Mouse (Mus musculus) left cerebral cortex, postnatal 36 days (tissue): ENCODE results near the gene Gm11639. TPM values are rescaled to one million over a fixed set of nuclear protein-coding genes. Genes with fewer than 3 reads are reported as not detected.

Source experiments
- DNase-seq, 2 experiments: peaks; one replicate each; pipeline ENCODE4 v3.0.0; 2021 to 2022; ENCODE audit warnings: low spot score in 2 of 2, mixed read lengths in 1 of 2
- intact Hi-C: fragments of 180-260 bp; cut with DNase I; formaldehyde crosslinking; loops from one replicate; pipeline ENCODE4 v1.15.1; 2025
- total RNA-seq, 2 experiments: library from RNA; stranded (reverse); gene quantifications; 2 replicates each; pipeline ENCODE4 v1.2.3; 2021

Gene Gm11639
- under 1 TPM; 0.49 to 0.91 TPM for total RNA-seq

GRCm38 (mm10) chr11:104685548-104685947 lies at the start of gene Gm11639:
TSS of gene Gm11639 (plus strand) at chr11:104685707.
- DNase-seq: no peak
- intact Hi-C loops: no loop called here

GRCm38 (mm10) chr11:104637010-104637409 lies 48.5 kb upstream of the Gm11639 start:
- no peak for DNase-seq
- intact Hi-C loops: no loop called here

GRCm38 (mm10) chr11:104638006-104638405 lies 47.5 kb upstream of the Gm11639 start:
- intact Hi-C loops: no loop called here

GRCm38 (mm10) chr11:104638906-104639305 lies 46.6 kb upstream of the Gm11639 start:
- intact Hi-C loops: no loop called here
- DNase-seq: no peak

More at GRCm38 (mm10) chr11:104638006-104638405, 47.5 kb upstream of the Gm11639 start:
- DNase-seq: no peak

- intact Hi-C loops: no loop called here
- no peak for DNase-seq
These were observed 45.9 kb upstream of the Gm11639 start for GRCm38 (mm10) chr11:104639634-104640033.

- intact Hi-C loops: no loop called here
- DNase-seq: no peak
These were observed 44.6 kb upstream of the Gm11639 start for GRCm38 (mm10) chr11:104640894-104641293.

GRCm38 (mm10) chr11:104643236-104643635 lies 42.3 kb upstream of the Gm11639 start:
- intact Hi-C loops: no loop called here
- no peak for DNase-seq

GRCm38 (mm10) chr11:104645402-104645801 lies 40.1 kb upstream of the Gm11639 start:
- intact Hi-C loops: no loop called here
- no peak for DNase-seq

GRCm38 (mm10) chr11:104646173-104646572 lies 39.3 kb upstream of the Gm11639 start:
- DNase-seq: no peak

GRCm38 (mm10) chr11:104646611-104647010 lies 38.9 kb upstream of the Gm11639 start:
- intact Hi-C loops: no loop called here
- no peak for DNase-seq

More at GRCm38 (mm10) chr11:104646173-104646572, 39.3 kb upstream of the Gm11639 start:
- intact Hi-C loops: no loop called here

- intact Hi-C loops: no loop called here
These were observed 38.2 kb upstream of the Gm11639 start for GRCm38 (mm10) chr11:104647188-104647867.

GRCm38 (mm10) chr11:104648571-104648970 lies 36.9 kb upstream of the Gm11639 start:
- DNase-seq: no peak
- intact Hi-C loops: no loop called here

More at GRCm38 (mm10) chr11:104647188-104647867, 38.2 kb upstream of the Gm11639 start:
- no peak for DNase-seq

- intact Hi-C loops: no loop called here
- no peak for DNase-seq
These were observed 24.9 kb upstream of the Gm11639 start for GRCm38 (mm10) chr11:104660599-104660998.

GRCm38 (mm10) chr11:104661106-104661505 lies 24.4 kb upstream of the Gm11639 start:
- no peak for DNase-seq
- intact Hi-C loops: no loop called here

GRCm38 (mm10) chr11:104661531-104662205 lies 23.8 kb upstream of the Gm11639 start:
- intact Hi-C loops: no loop called here
- no peak for DNase-seq

GRCm38 (mm10) chr11:104662573-104662972 lies 22.9 kb upstream of the Gm11639 start:
- intact Hi-C loops: no loop called here
- DNase-seq: no peak

- intact Hi-C loops: no loop called here
- no peak for DNase-seq
These were observed 22.1 kb upstream of the Gm11639 start for GRCm38 (mm10) chr11:104663241-104663877.

GRCm38 (mm10) chr11:104663878-104664261 lies 21.6 kb upstream of the Gm11639 start:
- intact Hi-C loops: no loop called here
- DNase-seq: no peak

- DNase-seq: no peak
- intact Hi-C loops: no loop called here
These were observed 21.1 kb upstream of the Gm11639 start for GRCm38 (mm10) chr11:104664441-104664840.

- intact Hi-C loops: no loop called here
- DNase-seq: no peak
These were observed 18.1 kb upstream of the Gm11639 start for GRCm38 (mm10) chr11:104667399-104667798.

GRCm38 (mm10) chr11:104673412-104673811 lies 12.1 kb upstream of the Gm11639 start:
- intact Hi-C loops: no loop called here
- no peak for DNase-seq
